Mouse (Mus musculus) liver, embryonic 14.5 days (tissue): ENCODE data around the gene Grik3.

Experiments used
- CTCF ChIP-seq: IDR thresholded peaks from 2 replicates; pipeline ENCODE4 v1.5.1; 2016; ENCODE audit warnings: antibody characterized with exemption, low read depth, control low read depth
- EP300 ChIP-seq: IDR thresholded peaks from 2 replicates; pipeline ENCODE4 v1.6.1; 2016; ENCODE audit warnings: antibody characterized with exemption, low read depth

GRCm38 (mm10) chr4:125640921-125641663 is 150.6 kb downstream of the Grik3 start:
- TF ChIP-seq CTCF (no peak), EP300 (no peak)
